ENCODE assay signal across 15 mouse cellular contexts in the genomic region with DNA sequence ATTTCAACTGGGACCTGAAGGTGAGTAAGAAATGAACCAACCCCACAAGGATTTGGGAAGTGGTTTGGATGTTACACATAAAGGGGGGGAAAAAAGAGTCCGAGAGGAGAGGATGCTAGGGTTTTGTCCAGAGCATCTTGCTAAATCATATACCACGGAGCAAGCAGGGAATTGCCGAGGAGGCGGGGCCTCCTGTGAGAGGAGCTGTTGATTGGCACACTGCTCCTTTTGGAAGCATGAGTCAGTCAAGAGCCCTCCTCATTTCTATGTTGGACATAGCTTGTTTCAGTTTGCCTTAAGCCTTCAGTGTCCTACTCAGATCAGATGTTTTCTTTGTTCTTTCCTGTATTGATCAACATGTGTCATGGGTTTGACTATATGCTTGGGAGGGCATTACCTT.
"Had no signal": no experiment of that assay in that cellular context is flagged by ENCODE, and none has a peak within 500 bp of the region (broad histone marks: within the 10 kb centered on the region; RNA-seq: fewer than 3 reads in every experiment).

No protein-coding gene starts in this region.

- H3K4me3 ChIP-seq: neural tube, embryonic 15.5 days; stomach, embryonic 15.5 days had no signal

- H3K27ac ChIP-seq: neural tube, embryonic 15.5 days; stomach, embryonic 15.5 days; stomach, postnatal 0 days had no signal

- H3K9me3 ChIP-seq: neural tube, embryonic 15.5 days; stomach, embryonic 15.5 days had no signal

- H3K27me3 ChIP-seq: neural tube, embryonic 15.5 days; stomach, embryonic 15.5 days had no signal

- DNase-seq: retina, postnatal 1 day; right cerebral cortex, adult 18-20 months; right cerebral cortex, postnatal 14 days; right cerebral cortex, postnatal 25 days; right cerebral cortex, postnatal 4 days; spleen, adult 18-20 months; thymus, adult 18-20 months; thymus, adult 2 months; thymus, postnatal 14 days; thymus, postnatal 25 days; thymus, postnatal 36 days; thymus, postnatal 4 days had no signal

- H3K4me1 ChIP-seq: neural tube, embryonic 15.5 days; stomach, embryonic 15.5 days had no signal

- H3K4me2 ChIP-seq: neural tube, embryonic 15.5 days; stomach, embryonic 15.5 days had no signal

- H3K9ac ChIP-seq: neural tube, embryonic 15.5 days; stomach, embryonic 15.5 days had no signal
